Mouse (Mus musculus) liver, postnatal 0 days (tissue): Measurements from ENCODE around the gene Actr5.

Experiments used
- CTCF ChIP-seq: sonication (generic); IDR thresholded peaks from 2 replicates; pipeline ENCODE4 v1.5.1; 2016; ENCODE audit warnings: antibody characterized with exemption, low read depth
- EP300 ChIP-seq: IDR thresholded peaks from 2 replicates; pipeline ENCODE4 v1.6.1; 2016; ENCODE audit warnings: antibody characterized with exemption, low read depth, mild to moderate bottlenecking

DNA sequence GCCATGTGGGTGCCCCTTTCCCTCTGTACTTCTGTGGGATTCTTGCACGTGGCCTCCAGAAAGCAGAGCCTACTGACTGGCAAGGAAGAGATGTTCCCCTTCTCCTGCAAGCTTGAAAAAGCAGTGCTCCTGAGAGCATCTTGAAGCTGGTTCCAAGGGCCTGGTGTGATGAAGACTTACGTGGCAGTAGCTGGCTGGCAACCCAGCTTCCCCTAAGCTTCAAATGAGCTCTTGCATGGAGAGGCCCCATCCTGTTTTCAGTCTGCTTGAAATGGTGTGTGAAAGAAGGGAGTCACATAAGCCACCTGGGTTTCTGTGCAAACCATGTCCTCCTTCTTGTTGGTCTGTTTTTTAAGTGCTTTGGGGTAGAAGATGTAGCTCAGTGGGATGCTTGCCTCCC is 17.9 kb downstream of the Actr5 start:
- TF ChIP-seq CTCF (no peak), EP300 (no peak)
